Mouse (Mus musculus) kidney, postnatal 4 days (tissue): ENCODE results near the gene Prpsap1.
"Not testable (repeated sequence)": the region's sequence is repeated elsewhere in the genome, so short reads cannot be mapped to it uniquely, and the experiment has no call there.

ENCODE experiments used
- DNase-seq, 2 experiments: peaks; one replicate each; pipeline ENCODE4 v3.0.0; 2021; ENCODE audit warnings: mixed read lengths in 2 of 2

Prpsap1 gene

GRCm38 (mm10) chr11:116484261-116484660 is 9.7 kb downstream of the Prpsap1 start:
- DNase-seq: no peak

GRCm38 (mm10) chr11:116481776-116482175 is 12.2 kb downstream of the Prpsap1 start:
- DNase-seq: no peak

GRCm38 (mm10) chr11:116480975-116481374 is 13.0 kb downstream of the Prpsap1 start:
- DNase-seq: no peak

- DNase-seq: peak; percentile 43 to 65
Observed at GRCm38 (mm10) chr11:116479832-116480231, 14.2 kb downstream of the Prpsap1 start.

- DNase-seq: no peak
Observed at GRCm38 (mm10) chr11:116478978-116479377, 15.0 kb downstream of the Prpsap1 start.

- DNase-seq: no peak
Observed at GRCm38 (mm10) chr11:116477160-116477759, 16.7 kb downstream of the Prpsap1 start.

- no peak for DNase-seq
Observed at GRCm38 (mm10) chr11:116476696-116477095, 17.3 kb downstream of the Prpsap1 start.

GRCm38 (mm10) chr11:116476041-116476440 is 18.0 kb downstream of the Prpsap1 start:
- DNase-seq: no peak

- peak; percentile 36 to 64 for DNase-seq
Observed at GRCm38 (mm10) chr11:116472275-116472674, 21.7 kb downstream of the Prpsap1 start.

- no peak for DNase-seq
Observed at GRCm38 (mm10) chr11:116470896-116471295, 23.1 kb downstream of the Prpsap1 start.

- no peak for DNase-seq
Observed at GRCm38 (mm10) chr11:116470249-116470648, 23.8 kb downstream of the Prpsap1 start.

- DNase-seq: not testable (repeated sequence)
Observed at GRCm38 (mm10) chr11:116468338-116468737, 25.7 kb downstream of the Prpsap1 start.

- no peak for DNase-seq
Observed at GRCm38 (mm10) chr11:116466141-116466540, 27.9 kb downstream of the Prpsap1 start, which contains the start of gene Qrich2. TSS of gene Qrich2 (minus strand) at chr11:116466241.

GRCm38 (mm10) chr11:116463833-116464232 is 30.2 kb downstream of the Prpsap1 start:
- peak; percentile 92 to 94 for DNase-seq

GRCm38 (mm10) chr11:116463338-116463737 is 30.7 kb downstream of the Prpsap1 start:
- no peak for DNase-seq

GRCm38 (mm10) chr11:116459786-116460185 is 34.2 kb downstream of the Prpsap1 start:
- no peak for DNase-seq

- DNase-seq: no peak
Observed at GRCm38 (mm10) chr11:116456234-116456633, 37.8 kb downstream of the Prpsap1 start.

- DNase-seq: no peak
Observed at GRCm38 (mm10) chr11:116453889-116454288, 40.1 kb downstream of the Prpsap1 start.

GRCm38 (mm10) chr11:116449341-116449740 is 44.7 kb downstream of the Prpsap1 start:
- no peak for DNase-seq

- peak in 1 of 2 experiments; percentile 54 for DNase-seq
Observed at GRCm38 (mm10) chr11:116447822-116448221, 46.2 kb downstream of the Prpsap1 start.

- no peak for DNase-seq
Observed at GRCm38 (mm10) chr11:116446308-116446887, 47.6 kb downstream of the Prpsap1 start.

- peak; percentile 96 to 98 for DNase-seq
Observed at GRCm38 (mm10) chr11:116445596-116446307, 48.2 kb downstream of the Prpsap1 start.

- no peak for DNase-seq
Observed at GRCm38 (mm10) chr11:116443935-116444334, 50.1 kb downstream of the Prpsap1 start.

- no peak for DNase-seq
Observed at GRCm38 (mm10) chr11:116443311-116443710, 50.7 kb downstream of the Prpsap1 start.
